Mouse (Mus musculus): ENCODE results near the gene Vps41. TPM values are rescaled to one million over a fixed set of nuclear protein-coding genes. Genes with fewer than 3 reads are reported as not detected.

The Vps41 gene
- total and polyA plus RNA-seq, 3 experiments = 26.0 to 27.2 TPM; not detected in 1

DNA sequence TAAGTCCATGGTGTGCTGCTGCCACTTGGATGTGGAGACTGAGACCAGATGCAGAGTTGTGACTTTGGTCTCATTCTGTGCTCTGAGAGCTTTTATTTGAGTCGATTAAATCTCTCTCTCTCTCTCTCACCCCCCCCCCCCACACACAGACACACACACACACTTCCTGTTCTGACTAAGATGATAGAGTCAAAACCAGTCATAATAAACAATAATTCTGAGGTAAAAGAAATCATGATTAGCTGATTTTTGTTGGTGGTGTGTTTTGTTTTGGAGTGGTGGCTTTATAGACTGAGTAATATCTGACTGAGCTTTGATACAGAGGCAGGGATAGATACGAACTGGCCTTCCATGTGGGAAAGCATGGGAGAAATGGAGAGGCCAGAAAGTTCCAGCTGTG is 74.6 kb downstream of the Vps41 start:
- Histone ChIP-seq H3K9me3 (replicated peaks; ENCODE audit: insufficient read depth, low read length) (no peaks in the 10 kb centered on the region), H3K9ac (ENCODE audit: control insufficient read depth, low read depth, low read length, poor library complexity, severe bottlenecking) (no peak overlapping the region), H3K4me3 (ENCODE audit: control insufficient read depth in 1 of 2, insufficient read depth in 1 of 2, low read depth in 2 of 2, low read length in 2 of 2) (no peak overlapping the region), H3K27me3 (ENCODE audit: control insufficient read depth in 1 of 2, insufficient read depth in 2 of 2, low read length in 2 of 2) (no peaks in the 10 kb centered on the region), H3K36me3 (ENCODE audit: control insufficient read depth in 1 of 2, insufficient read depth in 2 of 2, low read length in 2 of 2) (no peaks in the 10 kb centered on the region), H3K4me1 (ENCODE audit: control insufficient read depth in 1 of 2, insufficient read depth in 2 of 2, low read length in 2 of 2) (no peaks in the 10 kb centered on the region), H3K27ac (ENCODE audit: control insufficient read depth, low read depth, low read length) (no peak overlapping the region), H3K79me2 (ENCODE audit: control insufficient read depth, insufficient read depth, low read length, poor library complexity) (no peaks in the 10 kb centered on the region)
- TF ChIP-seq SMC3 (IDR thresholded peaks at IDR 0.05; ENCODE audit: low read depth, low read length) (no peak), MYC (IDR thresholded peaks at IDR 0.05; ENCODE audit: low read depth, low read length) (no peak)
- no peak for DNase-seq (ENCODE audit: low read depth, low spot score)

DNA sequence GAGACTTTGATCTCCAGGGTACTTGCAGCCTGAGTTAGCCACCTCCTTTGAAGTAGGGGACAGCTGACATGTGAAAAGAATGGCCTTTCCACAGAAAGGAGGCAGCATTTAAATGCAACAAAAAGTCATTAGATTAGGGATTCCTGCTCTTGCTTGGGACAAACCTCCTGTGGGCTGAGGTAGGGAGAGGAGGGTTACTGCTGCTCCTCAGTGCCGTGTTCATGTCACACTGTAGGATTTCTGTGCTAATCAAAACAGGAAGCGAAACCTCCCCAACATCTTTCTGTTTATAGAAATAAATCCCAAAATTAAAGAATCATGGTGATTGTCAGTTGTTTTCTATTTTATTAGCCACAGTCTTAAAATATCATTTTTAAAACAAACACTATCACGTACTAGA is 77.4 kb downstream of the Vps41 start:
- TF ChIP-seq MXI1 (IDR thresholded peaks at IDR 0.05; ENCODE audit: low read depth, low read length) = no peak
- no peak for TF ChIP-seq TAL1 (IDR thresholded peaks at IDR 0.05; ENCODE audit: low read length)
- TF ChIP-seq SMC3 (IDR thresholded peaks at IDR 0.05; ENCODE audit: low read depth, low read length) = no peak
- TF ChIP-seq USF1 (IDR thresholded peaks at IDR 0.05; ENCODE audit: low read depth, low read length) = no peak
- TF ChIP-seq EP300 (IDR thresholded peaks at IDR 0.05; ENCODE audit: low read depth in 1 of 2, low read length in 2 of 2) = no peak
- TF ChIP-seq MYB (IDR thresholded peaks at IDR 0.05; ENCODE audit: low read depth, low read length) = no peak
- TF ChIP-seq ZKSCAN1 (IDR thresholded peaks at IDR 0.05; ENCODE audit: low read depth, low read length) = no peak
- TF ChIP-seq GABPA (IDR thresholded peaks at IDR 0.05; ENCODE audit: low read depth, low read length) = no peak
- TF ChIP-seq MAX (IDR thresholded peaks at IDR 0.05; ENCODE audit: low read length) = no peak
- no peak for TF ChIP-seq JUND (IDR thresholded peaks at IDR 0.05; ENCODE audit: low read depth, low read length)
- no peak for TF ChIP-seq HCFC1 (IDR thresholded peaks at IDR 0.05; ENCODE audit: low read depth, low read length)
- TF ChIP-seq ZMIZ1 (IDR thresholded peaks at IDR 0.05; ENCODE audit: low read depth, low read length) = no peak
- TF ChIP-seq MEF2A (IDR thresholded peaks at IDR 0.05; ENCODE audit: extremely low read depth, insufficient replicate concordance, low read depth, low read length, poor library complexity, severe bottlenecking) = no peak
- no peak for TF ChIP-seq RAD21 (IDR thresholded peaks at IDR 0.05; ENCODE audit: low read depth, low read length)
- no peak for TF ChIP-seq MAZ (IDR thresholded peaks at IDR 0.05; ENCODE audit: low read depth, low read length)
- TF ChIP-seq TBP (IDR thresholded peaks at IDR 0.05; ENCODE audit: low read depth, low read length) = no peak
- no peak for TF ChIP-seq POLR2A (IDR thresholded peaks at IDR 0.05; ENCODE audit: control insufficient read depth in 1 of 2, insufficient read depth in 1 of 2, low read depth in 1 of 2, low read length in 2 of 2, poor library complexity in 1 of 2)
- TF ChIP-seq MYC (IDR thresholded peaks at IDR 0.05; ENCODE audit: low read depth, low read length) = no peak
- no peak overlapping the region for H3K4me3 ChIP-seq (ENCODE audit: control insufficient read depth in 1 of 2, insufficient read depth in 1 of 2, low read depth in 2 of 2, low read length in 2 of 2)
- DNase-seq (ENCODE audit: low read depth, low spot score) = no peak
- H3K9me3 ChIP-seq (replicated peaks; ENCODE audit: insufficient read depth, low read length) = no peaks in the 10 kb centered on the region
- no peaks in the 10 kb centered on the region for H3K79me2 ChIP-seq (ENCODE audit: control insufficient read depth, insufficient read depth, low read length, poor library complexity)
- no peaks in the 10 kb centered on the region for H3K36me3 ChIP-seq (ENCODE audit: control insufficient read depth in 1 of 2, insufficient read depth in 2 of 2, low read length in 2 of 2)
- no peak overlapping the region for H3K27ac ChIP-seq (ENCODE audit: control insufficient read depth, low read depth, low read length)
- H3K4me1 ChIP-seq (ENCODE audit: control insufficient read depth in 1 of 2, insufficient read depth in 2 of 2, low read length in 2 of 2) = no peaks in the 10 kb centered on the region
- H3K27me3 ChIP-seq (ENCODE audit: control insufficient read depth in 1 of 2, insufficient read depth in 2 of 2, low read length in 2 of 2) = no peaks in the 10 kb centered on the region
- no peak overlapping the region for H3K9ac ChIP-seq (ENCODE audit: control insufficient read depth, low read depth, low read length, poor library complexity, severe bottlenecking)

All from MEL (cell line).